Mouse (Mus musculus) myocyte (in vitro differentiated cells): ENCODE results near the gene Ttc7. TPM values are rescaled to one million over a fixed set of nuclear protein-coding genes. Genes with fewer than 3 reads are reported as not detected.
"Not testable (repeated sequence)": the region's sequence is repeated elsewhere in the genome, so short reads cannot be mapped to it uniquely, and the experiment has no call there.

Source experiments
- H3K27me3 ChIP-seq: one replicate; pipeline ENCODE4 v1.6.1; 2011; ENCODE audit not compliant: control insufficient read depth, insufficient read depth, insufficient read length
- H3K36me3 ChIP-seq: one replicate; pipeline ENCODE4 v1.6.1; 2011; ENCODE audit not compliant: control insufficient read depth, insufficient read depth
- H3K4me2 ChIP-seq: one replicate; pipeline ENCODE4 v1.6.1; 2011; ENCODE audit warnings: low read depth, control low read depth
- H3K4me3 ChIP-seq: one replicate; pipeline ENCODE4 v1.5.1; 2011; ENCODE audit warnings: mild to moderate bottlenecking, control low read depth, moderate library complexity
- H3K79me2 ChIP-seq: one replicate; pipeline ENCODE4 v1.6.1; 2011; ENCODE audit not compliant: control insufficient read depth, insufficient read depth
- H3ac ChIP-seq: one replicate; pipeline ENCODE4 v1.6.1; 2011; ENCODE audit not compliant: control insufficient read depth, insufficient read length
- CEBPB ChIP-seq: IDR thresholded peaks from 2 replicates; pipeline ENCODE4 v1.6.1; 2011; ENCODE audit warnings: mild to moderate bottlenecking, moderate library complexity; ENCODE audit not compliant: poor library complexity, insufficient read depth, severe bottlenecking
- E2F4 ChIP-seq: IDR thresholded peaks from one replicate; pipeline ENCODE4 v1.6.1; 2011; ENCODE audit warnings: mild to moderate bottlenecking, control low read depth, moderate library complexity; ENCODE audit not compliant: insufficient read depth
- MAX ChIP-seq: IDR thresholded peaks from one replicate; pipeline ENCODE4 v1.6.1; 2011; ENCODE audit warnings: low read depth, mild to moderate bottlenecking, control low read depth
- MYOD1 ChIP-seq, 3 experiments: IDR thresholded peaks; one replicate each; pipeline ENCODE4 v1.6.1; 2011; ENCODE audit warnings: control low read depth in 2 of 3, low read depth in 2 of 3, mild to moderate bottlenecking in 2 of 3, moderate library complexity in 1 of 3; ENCODE audit not compliant: insufficient read length in 2 of 3, control insufficient read depth in 1 of 3
- MYOG ChIP-seq, 3 experiments: IDR thresholded peaks; one replicate each; pipeline ENCODE4 v1.6.1; 2011; ENCODE audit warnings: control low read depth in 2 of 3, low read depth in 2 of 3, mild to moderate bottlenecking in 2 of 3; ENCODE audit not compliant: insufficient read length in 2 of 3, control insufficient read depth in 1 of 3, insufficient read depth in 1 of 3
- POLR2A ChIP-seq: IDR thresholded peaks from one replicate; pipeline ENCODE4 v1.6.1; 2011; ENCODE audit warnings: low read depth, mild to moderate bottlenecking, control low read depth, moderate library complexity; ENCODE audit not compliant: insufficient read length
- POLR2AphosphoS2 ChIP-seq: IDR thresholded peaks from one replicate; pipeline ENCODE4 v1.6.1; 2011; ENCODE audit warnings: low read depth, control low read depth; ENCODE audit not compliant: insufficient read length
- REST ChIP-seq: IDR thresholded peaks from one replicate; pipeline ENCODE4 v1.6.1; 2011; ENCODE audit warnings: mild to moderate bottlenecking, control low read depth, moderate library complexity; ENCODE audit not compliant: insufficient read depth, insufficient read length
- SRF ChIP-seq: IDR thresholded peaks from one replicate; pipeline ENCODE4 v1.6.1; 2011; ENCODE audit warnings: low read depth; ENCODE audit not compliant: control insufficient read depth, insufficient read length
- TCF12 ChIP-seq: IDR thresholded peaks from one replicate; pipeline ENCODE4 v1.6.1; 2011; ENCODE audit warnings: mild to moderate bottlenecking, control low read depth; ENCODE audit not compliant: poor library complexity, insufficient read depth, severe bottlenecking
- TCF3 ChIP-seq: IDR thresholded peaks from one replicate; pipeline ENCODE4 v1.6.1; 2011; ENCODE audit warnings: low read depth, control low read depth; ENCODE audit not compliant: insufficient read length
- USF1 ChIP-seq: IDR thresholded peaks from one replicate; pipeline ENCODE4 v1.6.1; 2011; ENCODE audit warnings: low read depth, mild to moderate bottlenecking, control low read depth, moderate library complexity
- polyA plus RNA-seq: library from polyadenylated mRNA; unstranded; fragments of >200 nt; fragmentation: generic; extraction: Trizol; gene quantifications from one replicate; pipeline ENCODE4 v1.2.1, GENCODE M21; 2012; ENCODE audit warnings: missing spikeins

Gene Ttc7
- polyA plus RNA-seq, 1 experiment = 15.2 TPM

DNA sequence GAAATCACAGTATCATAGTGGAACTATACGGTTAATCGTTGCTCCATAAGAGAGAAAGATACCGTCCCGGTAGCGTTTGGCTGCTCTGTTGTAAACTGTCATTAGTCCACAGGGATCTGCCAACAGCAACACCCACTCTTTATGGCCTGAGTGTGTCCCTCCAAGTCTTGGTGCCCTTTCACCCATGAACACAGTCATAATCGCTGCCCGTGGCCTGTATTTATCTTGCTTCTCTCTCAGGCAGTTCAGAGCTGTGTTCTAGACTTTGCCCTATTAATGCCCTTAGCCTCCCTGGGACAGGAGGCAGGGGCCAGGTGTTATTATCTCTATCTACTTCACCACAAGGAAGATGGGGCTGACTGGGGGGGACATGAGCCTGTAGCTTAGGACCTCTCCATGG, 8.4 kb downstream of the Ttc7 start:
- H3K27me3 ChIP-seq = no peaks in the 10 kb centered on the region
- H3ac ChIP-seq = no peak overlapping the region
- H3K4me3 ChIP-seq = no peak overlapping the region
- no peak overlapping the region for H3K4me2 ChIP-seq
- H3K79me2 ChIP-seq = no peaks in the 10 kb centered on the region
- no peak for TF ChIP-seq TCF3
- TF ChIP-seq SRF = no peak
- no peak for TF ChIP-seq POLR2A
- no peaks in the 10 kb centered on the region for H3K36me3 ChIP-seq

DNA sequence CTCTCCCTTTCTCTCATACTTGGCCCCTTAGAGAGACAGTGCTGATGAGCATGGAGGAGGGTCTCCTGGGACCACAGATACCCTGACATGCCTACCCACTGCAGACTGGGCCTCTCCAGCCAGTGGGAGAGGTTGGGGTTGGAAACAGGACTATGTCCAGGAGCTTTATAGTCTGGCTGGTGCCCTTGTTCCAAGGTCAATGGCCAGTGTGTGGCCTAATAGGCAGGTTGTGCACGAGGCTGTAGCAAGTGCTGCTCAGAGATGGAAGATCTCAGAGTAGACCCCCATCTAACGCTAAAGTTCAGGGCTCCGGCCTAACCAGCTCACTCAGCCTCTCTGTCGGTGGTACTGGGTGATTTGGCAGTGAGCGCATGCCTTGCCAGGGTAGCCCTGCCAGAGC, 9.1 kb downstream of the Ttc7 start:
- TF ChIP-seq E2F4 (no peak), MYOG (IDR thresholded peaks at IDR 0.05; ENCODE audit: control insufficient read depth in 1 of 3, insufficient read depth in 1 of 3, insufficient read length in 2 of 3, low read depth in 2 of 3) (no peak), CEBPB (no peak), TCF3 (no peak), USF1 (no peak), MAX (no peak), TCF12 (no peak), REST (no peak), MYOD1 (IDR thresholded peaks at IDR 0.05; ENCODE audit: control insufficient read depth in 1 of 3, insufficient read length in 2 of 3, low read depth in 2 of 3) (no peak), POLR2AphosphoS2 (no peak), POLR2A (no peak), SRF (no peak)
- H3K36me3 ChIP-seq = no peaks in the 10 kb centered on the region

DNA sequence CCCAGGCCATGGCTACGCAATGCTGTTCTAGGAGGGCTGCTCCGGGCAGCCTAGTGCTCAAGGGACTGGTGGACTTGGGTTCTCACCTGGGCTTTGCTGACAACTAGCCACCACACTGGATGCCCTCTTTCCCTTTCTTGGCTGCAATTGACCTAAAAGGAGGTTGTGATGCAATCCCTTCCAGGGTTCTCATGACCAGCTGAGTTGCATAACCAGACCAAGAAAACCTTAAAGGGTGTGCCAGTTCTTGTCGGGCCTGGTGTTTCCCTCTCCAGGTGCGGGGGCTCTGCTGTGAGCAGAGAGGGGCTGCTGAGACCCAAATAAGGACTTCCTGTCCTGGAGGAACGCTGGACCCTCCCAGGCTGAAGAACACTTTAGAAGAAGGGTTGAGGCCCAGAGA, 10.4 kb downstream of the Ttc7 start:
- Histone ChIP-seq H3K4me3 (no peak overlapping the region), H3K79me2 (no peaks in the 10 kb centered on the region), H3K27me3 (no peaks in the 10 kb centered on the region), H3K4me2 (no peak overlapping the region), H3K36me3 (no peaks in the 10 kb centered on the region), H3ac (no peak overlapping the region)
- TF ChIP-seq TCF12 (no peak), REST (no peak), TCF3 (no peak), MAX (no peak), POLR2A (no peak)

More for the DNA sequence above, 9.1 kb downstream of the Ttc7 start:
- Histone ChIP-seq H3K79me2 (no peaks in the 10 kb centered on the region), H3K4me3 (no peak overlapping the region), H3K27me3 (no peaks in the 10 kb centered on the region), H3K4me2 (no peak overlapping the region), H3ac (no peak overlapping the region)

DNA sequence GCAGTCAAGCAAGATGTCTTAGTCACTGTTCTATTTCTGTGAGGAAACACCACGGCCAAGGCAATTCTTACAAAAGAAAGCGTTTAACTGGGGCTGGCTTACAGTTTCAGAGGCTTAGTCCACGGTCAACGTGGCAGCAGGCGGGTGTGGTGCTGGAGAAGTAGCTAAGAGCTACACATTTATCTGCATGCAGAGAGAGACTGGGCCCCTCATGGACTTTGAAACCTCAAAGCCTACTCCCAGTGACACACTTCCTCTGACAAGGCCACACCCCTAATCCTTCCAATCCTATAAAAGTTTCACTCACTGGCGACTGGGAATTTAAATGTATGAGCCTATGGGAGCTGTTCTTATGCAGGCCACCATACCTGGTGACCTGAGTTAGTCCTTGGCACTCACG, 13.1 kb downstream of the Ttc7 start:
- H3K4me3 ChIP-seq = no peak overlapping the region

DNA sequence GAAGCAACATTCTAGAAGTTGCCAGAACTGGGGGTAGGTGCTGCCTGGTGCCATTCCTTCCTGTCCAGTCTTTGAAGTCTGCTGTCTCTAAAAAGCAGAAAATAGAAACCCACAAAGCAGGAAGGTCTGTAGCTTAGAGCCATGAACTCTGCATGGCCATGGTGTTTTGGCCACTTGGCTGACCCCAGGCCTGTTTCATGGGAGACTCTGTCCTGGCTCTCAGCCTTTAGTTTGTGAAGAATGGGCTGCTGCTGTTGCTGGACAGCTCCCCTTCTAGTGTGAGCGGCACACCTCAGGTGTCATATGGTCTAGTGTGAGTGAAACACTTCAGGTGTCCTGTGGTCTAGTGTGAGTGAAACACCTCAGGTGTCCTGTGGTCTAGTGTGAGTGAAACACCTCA, 14.0 kb downstream of the Ttc7 start:
- H3K4me2 ChIP-seq, H3K4me3 ChIP-seq, H3K79me2 ChIP-seq, H3K27me3 ChIP-seq, H3ac ChIP-seq, H3K36me3 ChIP-seq: not testable (repeated sequence)

More for the DNA sequence above, 13.1 kb downstream of the Ttc7 start:
- TF ChIP-seq MAX (no peak), POLR2AphosphoS2 (no peak)
- Histone ChIP-seq H3K4me2 (no peak overlapping the region), H3K79me2 (no peaks in the 10 kb centered on the region), H3K36me3 (no peaks in the 10 kb centered on the region), H3K27me3 (no peaks in the 10 kb centered on the region), H3ac (no peak overlapping the region)

DNA sequence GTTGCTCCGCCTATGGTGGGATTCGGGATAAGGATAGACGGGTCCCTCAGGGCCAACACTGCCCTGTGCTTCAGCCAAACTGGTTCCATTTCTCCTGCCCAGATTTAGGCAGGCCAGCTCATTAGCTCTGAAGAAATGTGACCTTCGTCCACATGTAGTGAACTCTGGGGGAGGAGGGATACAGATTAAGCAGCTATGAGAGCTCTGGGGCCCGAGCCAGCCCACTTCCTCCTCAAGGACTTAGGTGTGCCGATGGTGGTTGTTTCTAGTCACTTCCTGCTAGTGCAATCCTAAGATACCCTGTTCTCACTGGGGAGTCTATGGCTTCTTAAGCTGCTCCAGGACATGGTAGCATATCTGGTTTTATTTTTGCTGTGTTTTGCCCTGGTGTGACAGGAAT, 16.3 kb downstream of the Ttc7 start:
- Histone ChIP-seq H3K27me3 (no peaks in the 10 kb centered on the region), H3K79me2 (no peaks in the 10 kb centered on the region), H3K4me2 (no peak overlapping the region), H3ac (no peak overlapping the region), H3K36me3 (no peaks in the 10 kb centered on the region), H3K4me3 (no peak overlapping the region)
- TF ChIP-seq MAX = no peak

DNA sequence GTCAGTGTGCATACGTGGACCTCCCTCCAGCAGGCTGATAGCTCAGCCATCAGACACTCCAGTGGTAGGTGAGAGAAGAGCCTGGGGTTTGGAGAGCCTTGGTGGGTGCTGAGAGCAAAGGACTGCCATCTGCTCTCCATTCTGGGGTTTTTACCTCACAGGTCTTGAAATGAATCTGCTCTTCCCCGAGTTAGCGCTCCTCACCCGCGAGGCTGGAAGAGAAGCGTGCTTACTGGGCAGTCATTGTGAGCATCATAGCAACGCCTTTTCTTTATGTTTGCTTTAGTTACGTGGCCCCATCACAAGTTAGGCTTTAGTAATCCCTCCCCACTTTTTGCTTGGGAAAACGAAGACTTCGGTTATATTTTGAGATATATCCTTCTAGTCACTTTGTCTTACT, 17.7 kb downstream of the Ttc7 start:
- TF ChIP-seq TCF12 (no peak), E2F4 (no peak), CEBPB (no peak), TCF3 (no peak), MYOG (IDR thresholded peaks at IDR 0.05; ENCODE audit: control insufficient read depth in 1 of 3, insufficient read depth in 1 of 3, insufficient read length in 2 of 3, low read depth in 2 of 3) (no peak)
- Histone ChIP-seq H3ac (no peak overlapping the region), H3K79me2 (no peaks in the 10 kb centered on the region), H3K4me3 (no peak overlapping the region), H3K27me3 (no peaks in the 10 kb centered on the region), H3K36me3 (no peaks in the 10 kb centered on the region), H3K4me2 (no peak overlapping the region)

DNA sequence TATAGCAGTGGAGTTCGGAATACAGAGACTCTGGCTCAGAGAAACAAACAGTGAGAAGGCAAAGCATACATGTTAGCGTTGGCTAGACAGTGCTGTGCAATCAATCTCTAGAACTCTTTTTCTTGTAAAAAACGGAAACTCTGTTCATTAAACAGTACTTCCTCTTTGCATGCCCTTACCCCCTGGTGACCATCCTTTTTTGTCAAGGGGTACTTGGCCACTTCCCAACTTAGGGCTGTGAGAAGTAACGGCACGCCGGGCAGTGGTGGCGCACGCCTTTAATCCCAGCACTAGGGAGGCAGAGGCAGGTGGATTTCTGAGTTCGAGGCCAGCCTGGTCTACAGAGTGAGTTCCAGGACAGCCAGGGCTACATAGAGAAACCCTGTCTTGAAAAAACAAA, 18.9 kb downstream of the Ttc7 start:
- not testable (repeated sequence) for H3K79me2 ChIP-seq, H3K4me2 ChIP-seq, H3K4me3 ChIP-seq, H3K36me3 ChIP-seq, H3ac ChIP-seq, H3K27me3 ChIP-seq
